Mouse (Mus musculus): ENCODE measurements at regions not wholly inside any gene's neighbourhood (a gene's known extent, or its start where the extent isn't known, plus 50 kb on each side); places are given as distances from the start of the nearest gene placed in this dataset.
A peak's percentile ranks its signal among the peaks of the same experiment; 100 is the strongest.

DNA sequence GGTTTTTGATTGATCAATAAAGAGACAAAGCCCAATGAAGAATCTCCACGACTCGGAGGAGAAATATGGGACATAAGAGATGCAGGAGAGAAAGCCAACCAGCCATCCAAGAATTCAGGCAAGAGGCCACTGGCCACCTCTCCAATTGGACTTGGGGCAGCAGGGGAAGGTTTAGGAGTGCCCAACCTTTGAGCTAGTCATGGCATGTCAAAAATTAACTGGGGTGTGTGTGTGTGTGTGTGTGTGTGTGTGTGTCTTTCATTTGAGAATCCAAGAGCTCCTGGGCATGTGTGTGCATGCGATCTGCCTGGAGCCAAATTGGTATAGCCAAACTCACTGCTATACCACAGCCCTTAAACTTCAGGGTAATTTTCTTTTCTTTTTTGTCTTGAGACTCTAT lies 51.6 kb upstream of the Cecr2 start:
- DNase-seq = no peak

DNA sequence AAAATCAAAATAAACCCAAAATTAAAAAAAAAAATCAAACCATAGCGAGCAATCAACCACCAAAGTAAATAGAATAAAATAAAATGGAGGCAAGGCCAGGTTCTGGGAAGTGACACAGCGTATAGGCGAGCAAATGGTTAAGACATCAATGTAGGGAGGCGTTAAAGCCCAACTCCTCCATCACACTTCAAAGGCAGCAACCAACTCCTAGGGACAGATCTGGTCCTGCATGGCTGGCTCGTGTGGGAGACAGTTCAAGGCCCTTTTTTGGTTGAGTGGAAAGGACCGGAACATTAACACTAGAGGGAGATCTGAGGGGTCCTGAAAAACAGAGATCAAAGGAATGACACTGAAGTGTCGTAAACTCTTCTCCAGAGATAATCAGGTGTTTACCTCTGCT lies 53.8 kb upstream of the Cecr2 start:
- DNase-seq = no peak

DNA sequence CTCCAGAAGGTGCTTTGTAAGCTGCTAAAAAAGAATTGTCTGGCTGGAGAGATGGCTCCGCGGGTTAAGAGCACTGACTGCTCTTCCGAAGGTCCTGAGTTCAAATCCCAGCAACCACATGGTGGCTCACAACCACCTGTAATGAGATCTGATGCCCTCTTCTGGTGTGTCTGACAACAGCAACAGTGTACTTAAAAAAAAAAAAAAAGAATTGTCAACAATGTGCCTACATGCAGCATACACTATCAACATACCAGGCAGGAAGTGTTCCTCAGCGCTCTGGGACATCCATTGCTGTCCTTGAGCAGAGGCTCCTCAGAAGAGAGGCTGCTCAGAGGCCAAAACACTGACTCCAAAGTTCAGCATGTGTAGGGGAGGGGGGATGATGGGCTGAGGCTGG lies 56.3 kb upstream of the Cecr2 start:
- DNase-seq = no peak

DNA sequence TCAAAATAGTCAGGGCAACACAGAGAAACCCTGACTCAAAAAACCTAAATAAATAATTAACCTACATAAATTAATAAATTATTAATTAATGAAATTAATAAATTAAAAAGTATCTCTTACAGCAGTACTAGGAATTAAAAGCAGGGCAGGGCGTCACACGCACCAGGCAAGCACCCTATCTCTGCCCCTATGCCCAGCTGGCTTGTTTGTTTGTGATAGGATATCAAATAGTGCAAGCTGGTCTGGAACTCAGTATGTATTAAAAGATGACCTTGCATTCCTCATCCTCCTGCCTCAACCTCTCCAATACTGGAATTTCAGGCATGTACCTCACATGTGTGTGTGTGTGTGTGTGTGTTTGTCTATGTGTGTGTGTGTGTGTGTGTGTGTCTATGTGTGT lies 60.7 kb upstream of the Cecr2 start:
- no peak for DNase-seq

DNA sequence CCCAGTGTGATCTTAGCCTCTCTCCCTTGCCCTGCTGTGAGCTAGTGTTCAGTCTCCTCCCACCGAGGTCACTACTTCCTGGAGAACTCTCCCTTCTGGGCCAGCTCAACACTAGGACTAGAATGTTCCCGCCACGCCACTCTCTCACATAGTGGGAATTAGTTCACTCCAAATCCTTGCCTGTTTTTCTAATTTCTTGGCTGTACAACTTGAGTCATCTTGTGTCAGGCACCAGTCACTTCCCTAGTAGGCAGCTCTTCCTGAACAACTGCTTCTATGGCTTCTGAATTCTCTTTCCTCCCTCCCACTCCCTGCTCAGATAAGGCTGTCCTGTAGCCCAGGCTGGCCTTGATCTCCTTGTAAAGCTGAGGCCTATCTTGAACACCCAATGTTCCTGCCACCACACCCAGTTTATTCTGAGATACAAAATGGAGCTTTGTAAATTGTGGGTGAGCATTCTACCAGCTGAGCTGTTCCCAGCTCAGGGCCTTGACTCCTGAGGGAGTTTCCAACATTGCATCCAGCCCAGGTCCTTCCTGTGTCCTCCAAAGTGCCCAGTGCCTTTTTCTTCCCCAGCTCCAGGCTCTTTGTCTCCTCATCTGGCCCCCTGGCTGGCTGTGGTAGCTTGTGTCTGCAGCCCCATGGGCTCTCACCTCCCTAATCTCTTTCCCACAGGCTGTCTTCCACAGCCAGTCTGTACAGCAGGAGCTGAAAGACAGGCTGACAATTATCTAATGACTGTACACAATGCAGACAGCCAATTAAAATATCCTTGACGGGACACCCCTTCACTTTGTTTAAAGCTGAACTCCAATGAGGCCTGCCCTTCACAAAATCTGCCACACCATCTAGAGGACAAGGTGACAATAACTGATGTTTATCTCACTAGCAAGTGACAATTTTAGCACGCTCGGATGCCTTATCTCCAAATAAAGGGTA lies 61.9 kb upstream of the Cecr2 start:
- no peak for DNase-seq

DNA sequence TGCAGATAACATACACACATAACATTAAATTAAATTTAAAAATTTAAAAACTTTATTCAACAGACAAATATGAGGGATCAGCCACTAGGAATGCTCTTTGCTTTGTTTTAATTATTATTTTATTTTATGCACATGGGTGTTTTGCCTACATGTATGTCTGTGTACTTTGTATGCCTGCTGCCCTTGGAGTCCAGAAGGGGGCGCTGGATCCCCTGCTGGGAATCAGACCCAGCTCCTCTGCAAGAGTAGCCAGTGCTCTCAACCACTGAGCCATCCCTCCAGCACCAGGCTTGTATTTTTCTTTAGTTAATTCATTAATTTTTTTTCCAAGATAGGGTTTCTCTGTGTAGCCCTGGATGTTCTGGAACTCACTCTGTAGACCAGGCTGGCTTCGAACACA lies 62.7 kb upstream of the Cecr2 start:
- DNase-seq = no peak

DNA sequence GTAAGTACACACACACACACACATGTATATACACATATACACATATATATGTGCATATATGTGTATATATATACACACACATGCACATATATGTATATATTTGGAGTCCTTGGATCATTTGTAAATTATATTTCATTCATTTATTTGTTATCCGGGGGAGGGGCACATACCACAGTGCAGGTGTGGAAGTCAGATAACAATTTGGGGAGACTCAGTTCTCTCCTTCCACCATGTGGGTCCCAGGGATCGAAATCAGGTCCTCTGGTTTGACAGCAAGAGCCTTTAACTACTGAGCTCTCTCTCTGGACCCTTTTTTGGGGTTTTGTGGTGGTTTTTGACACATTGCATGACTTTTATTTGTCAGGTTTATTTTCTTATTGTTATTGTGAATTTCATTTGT lies 65.8 kb upstream of the Cecr2 start:
- no peak for DNase-seq

DNA sequence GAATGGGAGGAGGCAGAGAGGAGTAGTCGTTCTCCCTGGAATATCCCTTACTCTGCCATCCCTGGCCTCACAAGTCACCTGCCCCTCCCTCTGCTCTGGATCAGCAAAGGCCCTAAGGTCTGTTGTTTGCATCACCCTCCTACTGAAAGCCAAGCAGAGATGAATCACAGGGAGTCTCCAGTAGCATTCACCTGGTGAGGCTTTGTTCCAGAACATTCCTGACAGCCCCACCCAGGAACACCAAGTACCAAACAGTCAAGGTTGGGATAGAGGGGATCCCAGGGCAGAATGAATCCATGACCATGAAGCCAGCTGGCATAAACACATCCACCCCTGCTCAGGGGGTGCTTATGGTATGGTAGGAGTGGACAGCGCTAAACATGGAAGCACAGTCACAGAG lies 67.4 kb upstream of the Hdhd5 start:
- DNase-seq = no peak

DNA sequence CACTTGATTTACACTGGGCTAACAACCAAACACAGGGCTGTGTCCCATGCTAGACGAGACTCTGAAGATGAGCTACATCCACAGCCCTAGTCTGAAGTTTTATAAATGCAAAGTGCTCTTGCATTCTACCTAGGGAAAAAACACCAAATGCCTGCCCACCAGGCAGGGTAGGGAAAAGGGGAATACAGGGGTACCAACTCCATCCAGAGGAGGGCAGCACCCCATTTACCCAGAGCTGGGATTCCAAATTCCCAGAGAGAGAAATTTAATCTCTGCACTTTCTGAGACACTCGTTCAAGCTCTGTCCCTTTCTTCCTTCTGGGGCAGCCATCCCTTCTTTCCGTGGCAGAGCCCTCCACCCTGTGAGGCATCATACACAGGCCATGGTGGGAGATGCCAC lies 66.8 kb upstream of the Hdhd5 start:
- no peak for DNase-seq

DNA sequence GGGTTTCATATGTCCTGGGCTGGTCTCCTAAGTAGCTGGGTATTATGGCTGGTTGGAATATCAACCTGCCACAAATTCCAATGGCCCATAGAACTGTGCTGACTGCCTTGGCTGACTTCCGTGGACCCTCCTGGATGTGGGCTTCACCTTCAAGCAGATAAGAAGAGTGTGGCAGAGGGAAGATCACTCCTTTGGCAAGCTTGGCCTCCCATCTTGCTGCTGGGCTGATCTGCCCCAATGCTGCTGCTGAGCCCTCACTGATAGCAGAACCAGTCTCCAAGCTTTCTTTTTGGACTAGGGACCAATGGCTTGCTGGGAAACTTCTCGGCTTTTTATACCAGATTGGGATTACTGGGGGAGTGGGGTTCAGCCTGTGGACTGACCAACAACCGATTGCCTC lies 65.6 kb upstream of the Hdhd5 start:
- no peak for DNase-seq

DNA sequence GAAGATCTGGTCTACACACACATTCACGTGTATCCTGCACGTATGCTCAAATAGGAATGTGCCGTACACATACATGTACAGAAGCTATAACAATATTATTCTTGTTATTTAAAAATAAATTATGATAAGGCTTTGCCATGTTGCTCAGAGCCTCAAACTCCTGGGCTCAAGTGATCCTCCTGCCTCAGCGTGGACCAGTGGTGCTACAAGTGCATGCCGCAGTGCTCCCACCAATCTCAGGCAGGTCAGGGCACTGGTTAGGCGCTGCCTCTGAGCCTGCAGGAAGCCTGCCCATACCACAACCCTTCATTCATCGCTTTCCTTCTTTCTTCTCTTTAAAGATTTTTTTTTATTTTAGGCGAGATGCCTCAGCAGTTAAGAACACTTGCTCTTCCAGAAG lies 63.3 kb upstream of the Hdhd5 start:
- no peak for DNase-seq

DNA sequence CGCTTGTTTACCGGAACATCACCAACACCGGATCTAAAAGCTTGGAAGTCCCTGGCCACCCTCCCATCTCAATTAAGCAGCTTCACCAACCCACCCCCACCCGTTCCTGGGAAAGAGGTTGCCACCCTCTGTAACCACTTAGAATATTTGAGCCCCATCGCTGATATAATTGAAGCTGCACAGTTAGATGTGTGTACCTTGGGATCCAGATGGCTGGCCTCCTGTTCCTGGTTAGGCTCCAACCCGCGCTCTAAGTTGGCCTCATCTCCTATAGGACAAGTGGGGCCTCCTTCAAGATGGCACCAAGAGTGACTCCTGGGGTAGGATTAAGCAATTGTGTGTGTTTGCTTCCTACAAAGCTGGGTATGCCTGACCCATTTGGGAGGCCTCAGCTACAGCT lies 61.6 kb upstream of the Hdhd5 start:
- DNase-seq = no peak

DNA sequence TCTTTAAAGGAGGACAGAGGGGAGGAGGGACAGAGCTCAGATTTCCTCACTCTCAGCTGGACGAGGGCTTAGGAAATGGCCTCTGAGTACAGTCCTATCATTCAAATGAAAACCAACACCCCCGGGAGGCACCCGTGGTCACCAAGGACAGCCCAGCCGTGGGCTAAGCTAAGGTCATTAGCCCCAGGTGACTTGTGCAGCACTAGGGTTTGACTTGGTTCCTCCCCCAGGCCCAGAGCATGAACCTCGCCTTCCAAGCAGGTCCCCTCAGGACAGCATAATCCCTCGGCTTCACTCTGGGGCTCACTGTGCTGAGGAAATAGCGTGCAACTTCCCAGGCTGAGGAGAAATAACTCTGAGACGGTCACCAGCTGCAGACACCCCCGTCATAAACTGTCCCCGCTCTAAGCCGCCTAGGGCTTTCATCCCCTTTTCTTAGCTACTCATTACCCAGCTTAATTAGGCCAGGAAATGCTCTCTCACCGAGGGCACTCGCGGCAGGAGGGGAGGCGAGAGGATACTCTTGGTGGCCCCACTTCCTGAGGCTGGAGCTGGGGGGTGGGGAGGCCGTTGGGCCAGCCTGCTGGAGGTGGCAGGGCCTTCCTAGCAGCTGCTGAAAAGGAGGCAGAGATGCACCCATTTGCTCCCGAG lies 61.0 kb upstream of the Hdhd5 start:
- DNase-seq = peak; percentile 38

DNA sequence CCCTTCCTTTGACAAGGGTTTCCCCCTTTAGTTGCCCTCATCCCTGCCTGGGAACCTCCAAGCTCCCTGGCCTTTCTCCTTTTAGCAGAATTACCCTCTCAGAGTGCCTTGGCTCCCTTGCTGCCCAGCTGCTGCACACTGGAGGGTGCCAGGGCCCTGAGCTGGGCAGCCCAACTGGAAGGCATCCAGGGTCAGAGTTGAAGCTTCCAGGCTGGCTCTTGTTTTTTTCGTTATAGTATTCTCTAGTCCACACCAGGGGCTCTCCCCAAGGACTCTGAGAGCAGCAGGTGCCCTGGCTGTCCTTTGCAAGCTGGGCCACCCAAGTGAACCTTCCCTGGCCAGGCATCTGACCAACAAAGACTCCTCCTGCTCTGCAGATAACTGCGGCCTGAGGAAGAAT lies 59.1 kb upstream of the Hdhd5 start:
- DNase-seq = peak; percentile 70

DNA sequence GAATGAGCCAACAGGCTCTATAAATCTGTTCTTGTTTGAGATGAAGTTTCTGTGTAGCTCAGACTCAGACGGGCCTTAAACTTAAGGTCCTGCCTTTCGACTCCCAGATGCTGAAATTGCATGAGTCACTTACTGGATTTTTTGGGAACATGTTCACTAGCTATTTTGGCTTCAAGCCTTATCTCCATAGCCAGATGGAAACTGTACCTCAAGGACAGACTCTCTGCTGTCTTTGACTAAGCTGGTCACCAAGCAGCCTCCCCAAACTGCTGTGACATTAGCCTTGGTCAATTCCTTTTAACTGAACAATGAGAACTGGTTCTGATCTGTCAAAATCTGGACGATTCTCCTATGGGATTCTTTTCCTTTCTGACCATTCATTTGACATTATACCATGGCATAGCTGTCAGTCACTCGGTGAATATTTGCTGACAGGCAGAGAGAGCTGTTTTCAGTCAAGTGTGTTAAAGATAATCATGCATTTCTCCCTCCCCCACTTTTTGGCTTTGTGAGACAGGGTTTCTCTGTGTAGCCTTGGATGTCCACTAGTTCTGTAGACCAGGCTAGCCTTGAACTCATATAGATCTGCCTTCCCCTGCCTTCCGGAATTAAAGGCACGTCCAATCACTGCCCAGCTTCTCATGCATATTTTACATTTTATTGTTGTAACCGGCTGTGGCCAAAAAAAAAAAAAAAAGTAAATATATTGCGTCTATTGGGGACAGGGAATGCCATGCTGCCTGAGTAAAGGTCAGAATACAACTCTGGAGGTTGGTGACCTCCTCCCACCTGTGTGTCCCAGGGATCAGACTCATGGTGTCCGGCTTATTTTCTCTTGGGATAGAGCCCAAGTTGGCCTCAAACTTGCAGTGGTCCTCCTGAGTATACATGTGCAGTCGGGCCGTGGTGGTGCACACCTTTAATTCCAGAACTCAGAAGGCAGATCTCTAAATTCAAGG lies 57.9 kb upstream of the Hdhd5 start:
- DNase-seq = no peak

DNA sequence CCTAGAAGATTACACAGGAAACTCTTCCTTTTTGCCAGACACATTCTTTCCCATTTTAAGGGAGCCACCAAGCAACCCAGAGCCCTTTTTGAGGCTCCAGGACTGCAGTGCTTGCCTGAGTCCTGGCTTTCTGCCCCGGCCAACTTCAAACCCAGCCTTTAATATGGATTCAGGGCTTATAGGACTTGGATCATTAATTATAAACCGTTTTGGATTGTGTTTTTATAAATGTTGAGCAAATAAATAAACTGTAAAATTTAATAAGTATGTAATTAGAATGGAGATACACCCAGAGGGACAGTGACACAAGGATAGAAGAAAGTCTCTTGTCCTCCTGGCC lies 54.8 kb upstream of the Hdhd5 start:
- no peak for DNase-seq

DNA sequence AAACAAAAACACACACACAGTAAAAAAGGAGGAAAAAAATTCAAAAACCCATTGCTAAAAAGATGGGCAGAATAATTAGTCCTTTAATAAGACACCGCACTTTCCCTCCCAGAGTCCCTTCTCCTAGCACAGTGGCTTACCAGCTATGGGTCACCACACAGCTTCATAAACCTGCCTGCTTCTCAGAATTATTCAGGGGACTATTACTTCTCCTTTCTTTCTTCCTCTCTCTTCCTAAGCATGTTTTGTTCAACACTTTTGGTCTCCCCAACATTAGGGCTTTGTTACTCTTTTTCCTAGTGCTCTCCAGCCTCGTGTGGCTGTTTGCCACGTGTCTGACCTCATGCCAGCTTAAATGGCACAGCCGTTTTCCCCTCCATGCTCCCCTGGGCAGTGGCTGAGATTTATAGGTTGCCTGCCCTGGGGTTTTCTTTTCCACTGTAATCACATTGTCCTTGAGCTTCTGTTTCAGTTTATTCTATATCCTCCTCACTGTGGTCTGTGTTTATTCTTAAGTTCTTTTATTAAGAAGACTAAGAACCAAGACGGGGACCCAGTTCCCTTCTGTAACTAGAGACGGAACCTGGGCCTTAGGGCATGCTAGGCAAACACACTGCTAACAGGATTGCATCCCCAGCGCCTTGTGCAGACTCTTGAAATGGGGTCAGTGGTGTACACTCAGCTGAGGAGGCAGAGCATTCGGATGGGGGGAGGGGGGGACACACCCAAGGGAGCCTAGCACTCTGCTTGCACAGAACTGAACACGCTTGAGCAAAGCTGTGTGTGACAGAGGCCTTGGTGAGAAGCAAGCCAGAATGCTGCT lies 54.2 kb upstream of the Hdhd5 start:
- no peak for DNase-seq

DNA sequence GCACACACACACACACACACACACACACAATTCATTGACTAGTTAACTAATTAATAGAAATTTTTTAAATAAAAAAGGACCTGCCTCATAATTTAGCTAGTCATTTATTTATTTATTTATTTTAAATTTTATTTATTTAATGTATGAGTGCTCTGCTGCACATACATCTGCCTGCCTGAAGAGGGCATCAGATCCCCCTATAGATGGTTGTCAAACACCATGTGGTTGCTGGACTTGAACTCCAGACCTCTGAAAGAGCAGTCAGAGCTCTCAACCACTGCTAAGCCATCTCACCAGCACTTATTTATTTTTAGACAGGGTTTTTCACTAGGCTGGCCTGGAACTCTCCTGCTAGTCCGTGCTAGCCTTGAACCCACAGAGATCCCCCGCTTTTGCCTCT lies 50.6 kb upstream of the Hdhd5 start:
- DNase-seq = no peak
